Mouse (Mus musculus) kidney, embryonic 15.5 days (tissue): ENCODE results near the gene Rasgef1b. TPM values are rescaled to one million over a fixed set of nuclear protein-coding genes. Genes with fewer than 3 reads are reported as not detected.

Experiments used
- ATAC-seq: fragments of 200-750 bp; cut with Nextera tagmentation; replicated peaks from 2 replicates; pipeline ENCODE4 v1.8.0; 2017; ENCODE audit warnings: moderate TSS enrichment; ENCODE audit not compliant: low FRiP score
- H3K27ac ChIP-seq: fragments of 300-500 bp; sonication (generic); 2 replicates; pipeline ENCODE4 v1.5.1; 2015; ENCODE audit warnings: mild to moderate bottlenecking, inconsistent platforms
- H3K27me3 ChIP-seq: fragments of 300-500 bp; sonication (generic); 2 replicates; pipeline ENCODE4 v1.6.1; 2015; ENCODE audit warnings: inconsistent platforms
- H3K36me3 ChIP-seq: fragments of 300-500 bp; sonication (generic); 2 replicates; pipeline ENCODE4 v1.6.1; 2015; ENCODE audit warnings: inconsistent platforms
- H3K4me1 ChIP-seq: fragments of 300-500 bp; sonication (generic); 2 replicates; pipeline ENCODE4 v1.6.1; 2015; ENCODE audit warnings: inconsistent platforms
- H3K4me2 ChIP-seq: fragments of 300-500 bp; sonication (generic); 2 replicates; pipeline ENCODE4 v1.6.1; 2015; ENCODE audit warnings: moderate library complexity, mild to moderate bottlenecking, inconsistent platforms
- H3K4me3 ChIP-seq: fragments of 300-500 bp; sonication (generic); replicated peaks from 2 replicates; pipeline ENCODE4 v1.5.1; 2015; ENCODE audit warnings: mild to moderate bottlenecking, inconsistent platforms
- H3K9ac ChIP-seq: fragments of 300-500 bp; sonication (generic); 2 replicates; pipeline ENCODE4 v1.6.1; 2015; ENCODE audit warnings: mild to moderate bottlenecking, inconsistent platforms
- H3K9me3 ChIP-seq: fragments of 300-500 bp; sonication (generic); replicated peaks from 2 replicates; pipeline ENCODE4 v1.6.1; 2016; ENCODE audit warnings: inconsistent platforms
- WGBS: fragments of 180-500 bp; shearing (Covaris S2); methylation state at CpG from one replicate; pipeline ENCODE4 v1.1.7; 2015; ENCODE audit warnings: mixed read lengths; 5-methylcytosine and 5-hydroxymethylcytosine counted together
- polyA plus RNA-seq: library from polyadenylated mRNA; unstranded; fragments of >200 nt; fragmentation: Nextera tagmentation; extraction: Ambion mirVana; gene quantifications from 2 replicates; pipeline ENCODE4 v1.2.1, GENCODE M21; 2015

The Rasgef1b gene
- polyA plus RNA-seq, 1 experiment from 2014 or later: 7.0 TPM

DNA sequence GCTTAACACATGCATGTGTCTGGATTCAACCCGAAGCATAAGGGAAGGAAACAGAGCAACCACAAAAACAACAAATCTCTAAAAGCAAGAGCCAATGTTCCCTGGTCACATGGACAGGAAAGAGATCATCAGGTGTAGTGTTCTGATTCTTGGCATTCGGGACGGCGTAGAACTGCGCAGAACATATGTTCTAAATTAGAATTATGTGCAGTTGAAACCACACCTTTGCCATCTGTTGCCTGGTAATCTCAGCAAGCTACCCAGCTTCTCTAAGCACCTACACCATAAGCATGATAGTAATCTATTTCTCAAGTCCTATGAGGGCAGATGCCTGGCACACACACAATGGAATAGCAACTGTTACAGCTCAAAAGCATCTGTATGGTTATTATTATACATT, 27.1 kb downstream of the Rasgef1b start:
- H3K9ac ChIP-seq: no peak overlapping the region
- ATAC-seq: no peak
- H3K27ac ChIP-seq: no peak overlapping the region
- no peaks in the 10 kb centered on the region for H3K9me3 ChIP-seq
- WGBS: 93% methylated on average over 5 of the region's 5 CpGs
- H3K27me3 ChIP-seq: no peaks in the 10 kb centered on the region
- no peak overlapping the region for H3K4me2 ChIP-seq
- H3K4me1 ChIP-seq: no peaks in the 10 kb centered on the region
- no peaks in the 10 kb centered on the region for H3K36me3 ChIP-seq
- H3K4me3 ChIP-seq: no peak overlapping the region

DNA sequence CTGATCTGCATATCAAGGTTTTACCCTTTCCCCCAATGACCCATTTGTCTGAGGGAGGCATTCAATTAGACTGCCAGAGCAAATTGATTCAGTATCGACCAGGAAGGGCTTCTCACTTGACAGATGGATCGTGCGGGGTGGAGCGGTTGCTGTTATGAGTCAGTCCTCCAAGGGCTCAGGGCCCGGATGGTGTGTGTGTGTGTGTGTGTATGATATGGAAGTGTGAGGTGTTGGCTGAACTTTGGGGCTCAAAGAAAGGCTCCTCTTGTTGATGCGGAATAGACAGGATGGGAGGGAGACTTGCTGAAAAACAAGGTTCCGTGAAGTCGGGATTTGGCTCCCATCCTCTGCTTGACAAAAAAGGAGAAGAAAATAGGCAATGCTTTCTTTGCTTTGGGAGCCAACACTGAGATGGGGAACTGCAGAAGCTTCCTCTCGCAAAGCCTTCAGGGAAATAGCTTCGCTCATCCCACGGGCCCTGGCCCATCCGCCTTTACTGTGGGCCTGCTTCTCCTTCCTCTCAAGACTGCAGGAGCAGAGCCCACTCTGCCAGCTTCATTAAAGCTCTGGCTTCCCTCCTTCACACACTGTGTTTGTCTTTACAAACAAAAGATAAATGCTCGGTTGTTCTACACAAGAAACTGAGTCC, 34.0 kb downstream of the Rasgef1b start:
- H3K27ac ChIP-seq: no peak overlapping the region
- no peaks in the 10 kb centered on the region for H3K36me3 ChIP-seq
- no peaks in the 10 kb centered on the region; the same call in 1 of the 2 replicates for H3K27me3 ChIP-seq
- H3K9ac ChIP-seq: no peak overlapping the region
- 86% methylated on average over 13 of the region's 13 CpGs for WGBS
- H3K4me2 ChIP-seq: no peak overlapping the region
- no peak for ATAC-seq
- H3K9me3 ChIP-seq: no peaks in the 10 kb centered on the region
- no peak overlapping the region for H3K4me3 ChIP-seq
- H3K4me1 ChIP-seq: 0 out of 2 replicates have a peak, but pooled peaks cover 5% of the 10 kb centered on the region

GRCm38 (mm10) chr5:99689909-99690308, 39.0 kb downstream of the Rasgef1b start:
- 0 out of 2 replicates have a peak, but pooled peaks cover 8% of the 10 kb centered on the region for H3K4me1 ChIP-seq
- WGBS: 39% methylated on average over 7 of the region's 7 CpGs

GRCm38 (mm10) chr5:99687894-99688293, 41.0 kb downstream of the Rasgef1b start:
- ATAC-seq: no peak
- no peak overlapping the region for H3K27ac ChIP-seq
- H3K4me1 ChIP-seq: peaks cover 14% of the 10 kb centered on the region; the same call in 1 of the 2 replicates
- H3K4me2 ChIP-seq: no peak overlapping the region
- 64% methylated on average over 6 of the region's 6 CpGs for WGBS
- H3K9ac ChIP-seq: no peak overlapping the region
- H3K4me3 ChIP-seq: no peak overlapping the region
- H3K9me3 ChIP-seq: no peaks in the 10 kb centered on the region
- no peaks in the 10 kb centered on the region; the same call in 1 of the 2 replicates for H3K27me3 ChIP-seq
- no peaks in the 10 kb centered on the region for H3K36me3 ChIP-seq

More at GRCm38 (mm10) chr5:99689909-99690308, 39.0 kb downstream of the Rasgef1b start:
- Histone ChIP-seq H3K9me3 (no peaks in the 10 kb centered on the region), H3K36me3 (no peaks in the 10 kb centered on the region), H3K27ac (no peak overlapping the region), H3K27me3 (no peaks in the 10 kb centered on the region; the same call in 1 of the 2 replicates), H3K4me2 (no peak overlapping the region), H3K4me3 (no peak overlapping the region), H3K9ac (no peak overlapping the region)
- ATAC-seq: 0 out of 2 replicates have a peak, but pooled peaks have one; percentile 33

DNA sequence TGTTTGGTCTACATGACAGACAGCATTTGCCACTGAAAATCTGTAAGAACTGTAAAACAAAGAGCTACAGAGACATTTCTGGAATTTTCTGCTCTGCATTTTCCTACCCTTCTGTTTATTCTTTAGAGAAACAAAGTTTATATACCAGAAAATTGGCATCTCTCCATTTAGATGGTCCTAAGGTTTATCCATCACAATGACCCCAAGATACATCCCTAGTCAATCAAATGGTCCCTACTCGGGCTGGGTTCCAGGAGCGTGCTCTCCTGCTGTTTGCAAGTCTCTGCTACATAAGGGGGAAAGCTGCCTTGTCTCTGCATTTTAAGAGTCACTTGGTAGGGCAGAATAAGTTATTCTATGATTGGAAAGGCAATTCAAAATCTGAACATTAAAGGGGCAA, 44.8 kb downstream of the Rasgef1b start:
- no peaks in the 10 kb centered on the region for H3K36me3 ChIP-seq
- WGBS: 23% methylated on average over 2 of the region's 2 CpGs

GRCm38 (mm10) chr5:99669971-99670571, 58.8 kb downstream of the Rasgef1b start:
- WGBS: 52% methylated on average over 9 of the region's 9 CpGs
- H3K4me1 ChIP-seq: no peaks in the 10 kb centered on the region
- H3K4me2 ChIP-seq: no peak overlapping the region
- H3K9me3 ChIP-seq: no peaks in the 10 kb centered on the region
- H3K9ac ChIP-seq: no peak overlapping the region
- ATAC-seq: no peak
- H3K4me3 ChIP-seq: no peak overlapping the region
- no peaks in the 10 kb centered on the region for H3K36me3 ChIP-seq
- no peak overlapping the region for H3K27ac ChIP-seq
- no peaks in the 10 kb centered on the region for H3K27me3 ChIP-seq

More for the DNA sequence above, 44.8 kb downstream of the Rasgef1b start:
- Histone ChIP-seq H3K27ac (no peak overlapping the region), H3K4me1 (peaks cover 8% of the 10 kb centered on the region; the same call in 1 of the 2 replicates), H3K4me2 (no peak overlapping the region), H3K4me3 (no peak overlapping the region), H3K27me3 (no peaks in the 10 kb centered on the region), H3K9me3 (no peaks in the 10 kb centered on the region), H3K9ac (no peak overlapping the region)
- no peak for ATAC-seq

GRCm38 (mm10) chr5:99656024-99656423, 72.8 kb downstream of the Rasgef1b start:
- ATAC-seq: no peak
- H3K4me3 ChIP-seq: no peak overlapping the region
- H3K9ac ChIP-seq: no peak overlapping the region
- no peaks in the 10 kb centered on the region for H3K36me3 ChIP-seq
- no peak overlapping the region for H3K4me2 ChIP-seq
- whole genome bisulfite sequencing: 51% methylated on average over 5 of the region's 5 CpGs
- no peaks in the 10 kb centered on the region for H3K9me3 ChIP-seq
- no peaks in the 10 kb centered on the region for H3K4me1 ChIP-seq
- H3K27ac ChIP-seq: no peak overlapping the region
- H3K27me3 ChIP-seq: no peaks in the 10 kb centered on the region

GRCm38 (mm10) chr5:99652931-99653330, 75.9 kb downstream of the Rasgef1b start:
- no peaks in the 10 kb centered on the region for H3K27me3 ChIP-seq
- H3K4me2 ChIP-seq: no peak overlapping the region
- no peak for ATAC-seq
- 78% methylated on average over 10 of the region's 10 CpGs for WGBS
- H3K36me3 ChIP-seq: no peaks in the 10 kb centered on the region
- H3K4me3 ChIP-seq: no peak overlapping the region
- H3K9ac ChIP-seq: no peak overlapping the region
- H3K27ac ChIP-seq: no peak overlapping the region
- H3K9me3 ChIP-seq: no peaks in the 10 kb centered on the region
- no peaks in the 10 kb centered on the region for H3K4me1 ChIP-seq

DNA sequence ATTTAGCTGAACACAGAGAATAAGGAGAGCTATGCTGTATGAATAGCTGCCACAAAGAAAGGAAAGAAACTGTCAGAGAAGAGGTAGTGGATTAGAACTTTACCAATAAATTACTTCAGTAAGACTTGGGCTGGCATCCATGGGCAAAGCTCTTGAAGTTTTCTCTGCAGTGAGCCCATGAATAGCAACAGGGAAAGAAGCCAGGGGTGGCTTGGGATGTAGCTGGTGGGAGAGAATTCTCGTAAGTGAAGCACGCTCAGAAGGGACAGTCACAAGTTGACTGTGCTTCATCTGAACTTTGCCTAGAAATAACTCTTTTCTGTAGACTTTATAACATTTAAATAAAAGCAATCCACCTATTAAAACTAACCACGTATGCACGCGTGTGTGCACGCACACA, 87.5 kb downstream of the Rasgef1b start:
- no peak overlapping the region for H3K4me2 ChIP-seq
- no peak overlapping the region for H3K4me3 ChIP-seq
- peaks cover 3% of the 10 kb centered on the region; the same call in 1 of the 2 replicates for H3K4me1 ChIP-seq
- 95% methylated on average over 6 of the region's 6 CpGs for WGBS
- no peaks in the 10 kb centered on the region for H3K9me3 ChIP-seq
- ATAC-seq: no peak
- no peaks in the 10 kb centered on the region for H3K27me3 ChIP-seq
- no peak overlapping the region for H3K9ac ChIP-seq
- H3K36me3 ChIP-seq: no peaks in the 10 kb centered on the region
- H3K27ac ChIP-seq: no peak overlapping the region

GRCm38 (mm10) chr5:99636575-99636974, 92.3 kb downstream of the Rasgef1b start:
- ATAC-seq: no peak
- H3K4me2 ChIP-seq: no peak overlapping the region
- H3K9ac ChIP-seq: no peak overlapping the region
- no peaks in the 10 kb centered on the region for H3K36me3 ChIP-seq
- WGBS: 40% methylated on average over 7 of the region's 7 CpGs
- H3K27ac ChIP-seq: no peak overlapping the region
- no peak overlapping the region for H3K4me3 ChIP-seq
- no peaks in the 10 kb centered on the region for H3K27me3 ChIP-seq
- H3K9me3 ChIP-seq: no peaks in the 10 kb centered on the region
- peaks cover 5% of the 10 kb centered on the region; the same call in 1 of the 2 replicates for H3K4me1 ChIP-seq

DNA sequence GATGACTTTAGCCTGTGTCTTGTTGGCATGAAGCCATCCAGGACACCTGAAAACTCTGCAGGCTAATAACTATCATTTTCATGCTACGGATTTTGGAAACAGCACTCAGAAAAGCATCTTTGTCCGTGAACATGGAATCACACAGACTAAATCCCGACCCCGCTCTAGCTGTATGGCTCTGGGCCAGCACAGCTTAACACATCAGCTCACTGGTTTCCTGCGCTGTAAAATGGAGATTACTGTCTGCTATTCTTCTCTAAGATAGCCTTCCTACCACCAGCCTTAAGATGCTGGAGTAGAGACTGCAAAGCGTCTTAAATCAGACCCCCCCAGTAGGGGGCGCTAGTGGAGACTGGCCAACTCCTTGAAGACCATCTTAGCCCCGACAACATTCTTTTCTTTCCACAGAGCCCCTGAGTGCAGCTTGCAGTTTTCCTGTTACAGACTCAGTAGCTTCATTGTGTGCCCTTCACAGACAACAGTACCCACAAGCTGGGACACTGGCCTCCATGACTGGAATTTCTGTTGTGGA, 94.8 kb downstream of the Rasgef1b start:
- Histone ChIP-seq H3K4me1 (peaks cover 5% of the 10 kb centered on the region; the same call in 1 of the 2 replicates), H3K4me2 (no peak overlapping the region), H3K4me3 (no peak overlapping the region), H3K36me3 (no peaks in the 10 kb centered on the region), H3K9ac (no peak overlapping the region), H3K27me3 (no peaks in the 10 kb centered on the region), H3K9me3 (no peaks in the 10 kb centered on the region), H3K27ac (no peak overlapping the region)
- WGBS: 82% methylated on average over 8 of the region's 8 CpGs
- no peak for ATAC-seq

GRCm38 (mm10) chr5:99633548-99633947, 95.3 kb downstream of the Rasgef1b start:
- Histone ChIP-seq H3K27me3 (no peaks in the 10 kb centered on the region), H3K9ac (no peak overlapping the region), H3K36me3 (no peaks in the 10 kb centered on the region), H3K4me2 (no peak overlapping the region), H3K4me1 (peaks cover 5% of the 10 kb centered on the region; the same call in 1 of the 2 replicates), H3K4me3 (no peak overlapping the region), H3K27ac (no peak overlapping the region), H3K9me3 (no peaks in the 10 kb centered on the region)
- 92% methylated on average over 1 of the region's 1 CpGs for WGBS
- 0 out of 2 replicates have a peak, but pooled peaks have one; percentile 29 for ATAC-seq
